Mouse (Mus musculus) R1 (cell line): ENCODE measurements around the gene Snx20.

Experiments used
- DNase-seq: peaks from one replicate; pipeline ENCODE4 v3.0.0-alpha.2; 2018; ENCODE audit warnings: low read depth, low spot score

Gene Snx20

GRCm38 (mm10) chr8:88604065-88605038 lies 31.6 kb downstream of the Snx20 start:
- DNase-seq = peak; percentile 90

- DNase-seq = no peak
These were observed 32.4 kb downstream of the Snx20 start for GRCm38 (mm10) chr8:88603446-88603989.

- DNase-seq = no peak
These were observed 36.4 kb downstream of the Snx20 start for GRCm38 (mm10) chr8:88599491-88599890.

GRCm38 (mm10) chr8:88598578-88598977 lies 37.4 kb downstream of the Snx20 start:
- DNase-seq = no peak

- DNase-seq = no peak
These were observed 39.9 kb downstream of the Snx20 start for GRCm38 (mm10) chr8:88596042-88596441.

GRCm38 (mm10) chr8:88593947-88594346 lies 42.0 kb downstream of the Snx20 start:
- DNase-seq = no peak

- no peak for DNase-seq
These were observed 45.7 kb downstream of the Snx20 start for GRCm38 (mm10) chr8:88590226-88590625.

GRCm38 (mm10) chr8:88588205-88588889 lies 47.6 kb downstream of the Snx20 start:
- no peak for DNase-seq

- DNase-seq = no peak
These were observed 52.1 kb downstream of the Snx20 start for GRCm38 (mm10) chr8:88583863-88584262.

GRCm38 (mm10) chr8:88580785-88581184 lies 55.1 kb downstream of the Snx20 start:
- DNase-seq = no peak

- DNase-seq = no peak
These were observed 56.1 kb downstream of the Snx20 start for GRCm38 (mm10) chr8:88579668-88580330.

GRCm38 (mm10) chr8:88579246-88579645 lies 56.7 kb downstream of the Snx20 start:
- DNase-seq = no peak

GRCm38 (mm10) chr8:88578413-88579175 lies 57.3 kb downstream of the Snx20 start:
- DNase-seq = no peak

GRCm38 (mm10) chr8:88577666-88578065 lies 58.3 kb downstream of the Snx20 start:
- no peak for DNase-seq
